Mouse (Mus musculus): ENCODE measurements around the gene Zfp1. TPM values are rescaled to one million over a fixed set of nuclear protein-coding genes. Genes with fewer than 3 reads are reported as not detected.

Zfp1 gene
- polyA plus RNA-seq, 1 experiment from 2014 or later = 31.2 TPM

DNA sequence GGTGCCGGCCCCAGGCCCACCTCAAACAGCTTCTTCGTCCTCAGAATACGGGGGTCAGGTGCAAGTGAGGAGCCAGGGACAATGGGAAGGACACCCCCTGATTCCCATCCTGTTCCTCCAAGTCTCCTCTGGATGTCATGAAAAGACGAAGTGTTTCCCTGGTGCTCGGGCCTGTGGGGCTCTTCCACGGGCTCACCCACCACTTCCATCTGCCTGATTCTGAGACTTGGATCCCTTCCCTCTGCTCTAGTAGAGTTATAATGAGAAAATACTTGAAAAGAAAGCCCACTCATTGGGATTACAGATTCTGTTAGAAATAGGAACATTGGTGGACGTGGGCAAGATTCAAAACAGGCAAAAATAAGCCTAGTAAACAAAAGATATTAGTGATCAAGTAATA, 35.6 kb downstream of the Zfp1 start:
- H3K36me3 ChIP-seq (ENCODE audit: control insufficient read depth, insufficient read depth, low read length) = no peaks in the 10 kb centered on the region
- H3K4me3 ChIP-seq (ENCODE audit: low read depth, low read length) = no peak overlapping the region
- H3K27me3 ChIP-seq (ENCODE audit: control insufficient read depth, insufficient read depth, low read length) = no peaks in the 10 kb centered on the region
- H3K9ac ChIP-seq (replicated peaks; ENCODE audit: low read depth, low read length) = no peak overlapping the region
- no peak overlapping the region for H3K27ac ChIP-seq (ENCODE audit: low read depth, low read length)
- ATAC-seq (ENCODE audit: low read depth) = no peak
- WGBS = 92% methylated on average over 7 of the region's 7 CpGs
- no peaks in the 10 kb centered on the region for H3K9me3 ChIP-seq (ENCODE audit: control insufficient read depth, low read length)
- no peaks in the 10 kb centered on the region for H3K4me1 ChIP-seq (ENCODE audit: control insufficient read depth, insufficient read depth, low read length)
- H3K4me2 ChIP-seq (ENCODE audit: low read depth, low read length) = no peak overlapping the region

DNA sequence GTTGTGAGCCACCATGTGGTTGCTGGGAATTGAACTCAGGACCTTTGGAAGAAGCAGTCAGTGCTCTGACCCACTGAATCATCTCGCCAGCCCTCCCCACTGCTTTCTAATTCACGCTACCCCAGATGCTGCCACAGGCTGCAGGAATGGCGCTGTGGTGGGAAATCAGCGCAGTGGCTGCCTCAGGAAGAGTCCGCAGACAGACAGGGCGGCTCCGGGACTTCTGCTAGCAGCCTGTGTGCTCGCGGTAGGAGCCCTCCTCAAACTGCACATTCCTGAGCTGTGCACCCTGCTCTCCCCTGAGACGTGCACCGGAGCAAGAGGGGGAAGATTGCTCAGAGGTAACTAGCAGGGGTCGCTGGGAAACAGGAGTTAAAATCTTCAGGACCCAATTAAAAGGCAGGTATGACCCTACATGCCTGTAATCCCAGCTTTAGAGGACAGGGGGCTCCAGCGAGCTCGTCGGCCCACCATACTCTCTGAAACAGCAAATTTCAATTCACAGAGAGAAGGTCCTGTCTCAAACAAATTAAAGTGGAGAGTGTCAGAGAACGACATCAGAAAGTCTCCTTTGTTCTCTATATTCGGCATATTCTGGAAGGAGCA, 37.3 kb downstream of the Zfp1 start:
- peak; percentile 56; the same call in 1 of the 2 replicates for ATAC-seq (ENCODE audit: low read depth)
- Histone ChIP-seq H3K27me3 (ENCODE audit: control insufficient read depth, insufficient read depth, low read length) (no peaks in the 10 kb centered on the region), H3K9ac (replicated peaks; ENCODE audit: low read depth, low read length) (no peak overlapping the region), H3K9me3 (ENCODE audit: control insufficient read depth, low read length) (no peaks in the 10 kb centered on the region), H3K27ac (ENCODE audit: low read depth, low read length) (peak overlapping the region; percentile 57), H3K4me1 (ENCODE audit: control insufficient read depth, insufficient read depth, low read length) (no peaks in the 10 kb centered on the region), H3K4me2 (ENCODE audit: low read depth, low read length) (no peak overlapping the region), H3K4me3 (ENCODE audit: low read depth, low read length) (no peak overlapping the region), H3K36me3 (ENCODE audit: control insufficient read depth, insufficient read depth, low read length) (no peaks in the 10 kb centered on the region)
- WGBS = 38% methylated on average over 17 of the region's 17 CpGs

GRCm38 (mm10) chr8:111681153-111681552, 38.0 kb downstream of the Zfp1 start:
- no peaks in the 10 kb centered on the region for H3K9me3 ChIP-seq (ENCODE audit: control insufficient read depth, low read length)
- H3K27ac ChIP-seq (ENCODE audit: low read depth, low read length) = peak overlapping the region; percentile 57
- peak; percentile 77 for ATAC-seq (ENCODE audit: low read depth)
- no peak overlapping the region for H3K4me2 ChIP-seq (ENCODE audit: low read depth, low read length)
- WGBS = 38% methylated on average over 11 of the region's 11 CpGs
- no peak overlapping the region for H3K9ac ChIP-seq (replicated peaks; ENCODE audit: low read depth, low read length)
- H3K36me3 ChIP-seq (ENCODE audit: control insufficient read depth, insufficient read depth, low read length) = no peaks in the 10 kb centered on the region
- no peak overlapping the region for H3K4me3 ChIP-seq (ENCODE audit: low read depth, low read length)
- H3K27me3 ChIP-seq (ENCODE audit: control insufficient read depth, insufficient read depth, low read length) = no peaks in the 10 kb centered on the region
- no peaks in the 10 kb centered on the region for H3K4me1 ChIP-seq (ENCODE audit: control insufficient read depth, insufficient read depth, low read length)

- no peak for ATAC-seq (ENCODE audit: low read depth)
These were observed 39.3 kb downstream of the Zfp1 start for GRCm38 (mm10) chr8:111682521-111682920.

GRCm38 (mm10) chr8:111686881-111687280, 43.7 kb downstream of the Zfp1 start:
- ATAC-seq (ENCODE audit: low read depth) = no peak
- Histone ChIP-seq H3K27me3 (ENCODE audit: control insufficient read depth, insufficient read depth, low read length) (no peaks in the 10 kb centered on the region), H3K27ac (ENCODE audit: low read depth, low read length) (no peak overlapping the region), H3K9ac (replicated peaks; ENCODE audit: low read depth, low read length) (no peak overlapping the region), H3K4me2 (ENCODE audit: low read depth, low read length) (no peak overlapping the region), H3K9me3 (ENCODE audit: control insufficient read depth, low read length) (no peaks in the 10 kb centered on the region), H3K4me1 (ENCODE audit: control insufficient read depth, insufficient read depth, low read length) (no peaks in the 10 kb centered on the region), H3K36me3 (ENCODE audit: control insufficient read depth, insufficient read depth, low read length) (no peaks in the 10 kb centered on the region), H3K4me3 (ENCODE audit: low read depth, low read length) (no peak overlapping the region)
- 79% methylated on average over 13 of the region's 13 CpGs for WGBS

More at GRCm38 (mm10) chr8:111682521-111682920, 39.3 kb downstream of the Zfp1 start:
- WGBS = 34% methylated on average over 9 of the region's 9 CpGs
- Histone ChIP-seq H3K4me1 (ENCODE audit: control insufficient read depth, insufficient read depth, low read length) (no peaks in the 10 kb centered on the region), H3K9ac (replicated peaks; ENCODE audit: low read depth, low read length) (no peak overlapping the region), H3K27me3 (ENCODE audit: control insufficient read depth, insufficient read depth, low read length) (no peaks in the 10 kb centered on the region), H3K36me3 (ENCODE audit: control insufficient read depth, insufficient read depth, low read length) (no peaks in the 10 kb centered on the region), H3K27ac (ENCODE audit: low read depth, low read length) (no peak overlapping the region), H3K4me3 (ENCODE audit: low read depth, low read length) (no peak overlapping the region), H3K9me3 (ENCODE audit: control insufficient read depth, low read length) (no peaks in the 10 kb centered on the region), H3K4me2 (ENCODE audit: low read depth, low read length) (no peak overlapping the region)

DNA sequence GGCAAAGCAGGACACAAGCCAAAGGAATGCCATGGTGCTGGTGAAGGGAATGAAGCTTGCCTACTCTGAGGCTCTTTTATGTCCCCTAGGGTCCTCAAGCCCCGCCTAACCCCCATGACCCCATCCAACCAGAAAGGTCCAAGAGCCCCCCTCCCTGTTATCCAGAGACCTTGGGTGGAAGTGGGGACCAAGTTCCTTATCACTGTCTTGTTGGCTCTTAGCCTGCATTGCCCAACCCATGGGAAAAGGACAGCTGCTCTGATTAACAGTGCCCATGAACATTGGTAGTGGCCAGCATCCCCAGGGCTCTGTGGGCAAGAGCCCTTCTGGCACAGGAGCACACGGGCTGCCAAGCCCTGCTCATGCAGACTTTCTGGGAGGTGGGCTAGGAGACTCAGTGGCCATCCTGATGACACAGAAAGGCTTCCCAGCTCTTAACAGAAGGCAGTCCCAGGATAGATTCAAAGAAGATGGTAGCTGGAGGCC, 47.8 kb downstream of the Zfp1 start, which contains the start of gene Ctrb1:
Gene Ctrb1, minus strand, starts transcription at position 51 of the 486 bp plus-strand sequence.
- Histone ChIP-seq H3K9ac (replicated peaks; ENCODE audit: low read depth, low read length) (no peak within 1 kb of the TSS), H3K4me1 (ENCODE audit: control insufficient read depth, insufficient read depth, low read length) (no peaks in the 10 kb centered on the region), H3K36me3 (ENCODE audit: control insufficient read depth, insufficient read depth, low read length) (no peaks in the 10 kb centered on the region), H3K27ac (ENCODE audit: low read depth, low read length) (no peak within 1 kb of the TSS), H3K27me3 (ENCODE audit: control insufficient read depth, insufficient read depth, low read length) (no peaks in the 10 kb centered on the region), H3K4me2 (ENCODE audit: low read depth, low read length) (no peak within 1 kb of the TSS), H3K4me3 (ENCODE audit: low read depth, low read length) (no peak within 1 kb of the TSS), H3K9me3 (ENCODE audit: control insufficient read depth, low read length) (no peaks in the 10 kb centered on the region)
- ATAC-seq (ENCODE audit: low read depth) = no peak
- 92% methylated on average over 2 of the region's 2 CpGs for WGBS

DNA sequence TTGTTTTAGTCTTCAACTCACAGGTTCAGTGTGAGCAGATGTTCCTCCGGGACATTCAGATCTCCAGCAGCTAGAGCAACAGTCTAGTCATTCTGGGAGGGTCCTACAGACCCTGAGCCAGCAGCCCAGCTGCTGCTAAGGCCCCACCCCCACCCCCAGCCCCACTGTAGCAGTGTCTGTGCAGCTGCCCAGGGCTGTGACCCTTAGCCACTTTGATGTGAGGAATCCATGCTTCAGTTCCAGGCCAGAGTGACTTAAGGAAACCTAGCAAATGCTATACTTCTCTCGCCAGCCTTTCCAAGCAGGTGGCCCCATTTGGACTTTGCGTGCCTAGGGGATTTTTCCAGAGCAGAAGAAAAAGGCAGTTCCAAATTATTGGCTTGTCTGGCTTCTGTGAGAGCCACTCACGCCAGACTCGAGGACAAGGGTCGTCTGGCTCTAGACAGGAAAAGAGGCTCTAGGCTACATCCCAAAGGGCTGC, 50.1 kb downstream of the Zfp1 start:
- Histone ChIP-seq H3K9me3 (ENCODE audit: control insufficient read depth, low read length) (no peaks in the 10 kb centered on the region), H3K27me3 (ENCODE audit: control insufficient read depth, insufficient read depth, low read length) (no peaks in the 10 kb centered on the region), H3K4me1 (ENCODE audit: control insufficient read depth, insufficient read depth, low read length) (no peaks in the 10 kb centered on the region), H3K4me3 (ENCODE audit: low read depth, low read length) (no peak overlapping the region), H3K4me2 (ENCODE audit: low read depth, low read length) (no peak overlapping the region), H3K27ac (ENCODE audit: low read depth, low read length) (no peak overlapping the region), H3K9ac (replicated peaks; ENCODE audit: low read depth, low read length) (no peak overlapping the region), H3K36me3 (ENCODE audit: control insufficient read depth, insufficient read depth, low read length) (no peaks in the 10 kb centered on the region)
- ATAC-seq (ENCODE audit: low read depth) = no peak
- WGBS = 71% methylated on average over 6 of the region's 6 CpGs

- WGBS = 71% methylated on average over 7 of the region's 7 CpGs
- Histone ChIP-seq H3K27me3 (ENCODE audit: control insufficient read depth, insufficient read depth, low read length) (no peaks in the 10 kb centered on the region), H3K36me3 (ENCODE audit: control insufficient read depth, insufficient read depth, low read length) (no peaks in the 10 kb centered on the region), H3K4me1 (ENCODE audit: control insufficient read depth, insufficient read depth, low read length) (no peaks in the 10 kb centered on the region), H3K9ac (replicated peaks; ENCODE audit: low read depth, low read length) (no peak overlapping the region), H3K4me3 (ENCODE audit: low read depth, low read length) (no peak overlapping the region), H3K27ac (ENCODE audit: low read depth, low read length) (no peak overlapping the region), H3K4me2 (ENCODE audit: low read depth, low read length) (no peak overlapping the region), H3K9me3 (ENCODE audit: control insufficient read depth, low read length) (no peaks in the 10 kb centered on the region)
- ATAC-seq (ENCODE audit: low read depth) = no peak
These were observed 52.2 kb downstream of the Zfp1 start for GRCm38 (mm10) chr8:111695441-111695840.

GRCm38 (mm10) chr8:111697655-111698054, 54.5 kb downstream of the Zfp1 start:
- Histone ChIP-seq H3K27me3 (ENCODE audit: control insufficient read depth, insufficient read depth, low read length) (no peaks in the 10 kb centered on the region), H3K4me2 (ENCODE audit: low read depth, low read length) (no peak overlapping the region), H3K9me3 (ENCODE audit: control insufficient read depth, low read length) (no peaks in the 10 kb centered on the region), H3K27ac (ENCODE audit: low read depth, low read length) (no peak overlapping the region), H3K36me3 (ENCODE audit: control insufficient read depth, insufficient read depth, low read length) (no peaks in the 10 kb centered on the region), H3K4me1 (ENCODE audit: control insufficient read depth, insufficient read depth, low read length) (no peaks in the 10 kb centered on the region), H3K4me3 (ENCODE audit: low read depth, low read length) (no peak overlapping the region), H3K9ac (replicated peaks; ENCODE audit: low read depth, low read length) (no peak overlapping the region)
- ATAC-seq (ENCODE audit: low read depth) = no peak
- WGBS = 78% methylated on average over 10 of the region's 10 CpGs
